Mouse (Mus musculus) lung, embryonic 14.5 days (tissue): ENCODE data around the gene Adad2. TPM values are rescaled to one million over a fixed set of nuclear protein-coding genes. Genes with fewer than 3 reads are reported as not detected.

Experiments used
- ATAC-seq: fragments of 200-750 bp; cut with Nextera tagmentation; 2 replicates; pipeline ENCODE4 v1.8.0; 2017; ENCODE audit warnings: mild to moderate bottlenecking, moderate TSS enrichment, moderate library complexity; ENCODE audit not compliant: insufficient read depth
- DNase-seq: peaks from one replicate; pipeline ENCODE4 v3.0.0-alpha.2; 2015
- H3K27ac ChIP-seq: fragments of 300-500 bp; sonication (generic); 2 replicates; pipeline ENCODE4 v1.5.1; 2014; ENCODE audit warnings: low read depth, mild to moderate bottlenecking, moderate library complexity
- H3K27me3 ChIP-seq: fragments of 300-500 bp; sonication (generic); 2 replicates; pipeline ENCODE4 v1.6.1; 2014; ENCODE audit warnings: low read length, control low read depth; ENCODE audit not compliant: insufficient read depth
- H3K36me3 ChIP-seq: fragments of 300-500 bp; sonication (generic); 2 replicates; pipeline ENCODE4 v1.6.1; 2014; ENCODE audit warnings: control low read depth; ENCODE audit not compliant: insufficient read depth
- H3K4me1 ChIP-seq: fragments of 300-500 bp; sonication (generic); 2 replicates; pipeline ENCODE4 v1.6.1; 2014; ENCODE audit warnings: antibody characterized with exemption, control low read depth; ENCODE audit not compliant: insufficient read depth
- H3K4me2 ChIP-seq: fragments of 300-500 bp; sonication (generic); 2 replicates; pipeline ENCODE4 v1.6.1; 2014; ENCODE audit warnings: mild to moderate bottlenecking
- H3K4me3 ChIP-seq: fragments of 300-500 bp; sonication (generic); 2 replicates; pipeline ENCODE4 v1.5.1; 2014; ENCODE audit warnings: low read depth, low read length
- H3K9ac ChIP-seq: fragments of 300-500 bp; sonication (generic); 2 replicates; pipeline ENCODE4 v1.6.1; 2014
- H3K9me3 ChIP-seq: fragments of 300-500 bp; sonication (generic); 2 replicates; pipeline ENCODE4 v1.6.1; 2016; ENCODE audit warnings: low read depth, low read length, control low read depth
- CTCF ChIP-seq: IDR thresholded peaks from 2 replicates; pipeline ENCODE4 v1.5.1; 2016; ENCODE audit warnings: antibody characterized with exemption, low read depth
- WGBS: fragments of 180-500 bp; shearing (Covaris S2); extraction: QIAGEN DNeasy Blood & Tissue Kit; methylation state at CpG from one replicate; pipeline ENCODE4 v1.1.7; 2014; 5-methylcytosine and 5-hydroxymethylcytosine counted together
- polyA plus RNA-seq: library from polyadenylated mRNA; unstranded; fragments of >200 nt; fragmentation: Nextera tagmentation; extraction: Ambion mirVana; gene quantifications from 2 replicates; pipeline ENCODE4 v1.2.1, GENCODE M21; 2014

The Adad2 gene
- polyA plus RNA-seq, 1 experiment from 2014 or later = not detected

- Histone ChIP-seq H3K36me3 (no peaks in the 10 kb centered on the region), H3K4me3 (peak within 1 kb of the TSS; percentile 64), H3K27me3 (peaks cover 20% of the 10 kb centered on the region), H3K27ac (no peak within 1 kb of the TSS), H3K9ac (peak within 1 kb of the TSS; percentile 55), H3K4me1 (no peaks in the 10 kb centered on the region), H3K4me2 (peak within 1 kb of the TSS; percentile 67), H3K9me3 (no peaks in the 10 kb centered on the region)
- DNase-seq (peak; percentile 95), ATAC-seq (peak; percentile 89)
- WGBS = under 1% methylated on average over 94 of the region's 97 CpGs
- no peak for TF ChIP-seq CTCF
Observed at GRCm38 (mm10) chr8:119574437-119575365, 37.8 kb upstream of the Adad2 start, which contains the start of the genes Hsdl1 and Dnaaf1. Gene Hsdl1 (minus strand): TSS chr8:119575183. Gene Dnaaf1 (plus strand): TSS chr8:119575235.

- TF ChIP-seq CTCF = no peak
- ATAC-seq = no peak
- peak overlapping the region; percentile 55 for H3K9ac ChIP-seq
- H3K4me1 ChIP-seq = no peaks in the 10 kb centered on the region
- H3K27ac ChIP-seq = no peak overlapping the region
- peaks cover 20% of the 10 kb centered on the region for H3K27me3 ChIP-seq
- H3K9me3 ChIP-seq = no peaks in the 10 kb centered on the region
- DNase-seq = no peak
- no peaks in the 10 kb centered on the region for H3K36me3 ChIP-seq
- H3K4me2 ChIP-seq = peak overlapping the region; percentile 67
- peak overlapping the region; percentile 64 for H3K4me3 ChIP-seq
- WGBS = under 1% methylated on average over 16 of the region's 16 CpGs
Observed at GRCm38 (mm10) chr8:119575366-119575726, 37.2 kb upstream of the Adad2 start.

GRCm38 (mm10) chr8:119579096-119579495 is 33.5 kb upstream of the Adad2 start:
- no peak overlapping the region for H3K9ac ChIP-seq
- H3K36me3 ChIP-seq = no peaks in the 10 kb centered on the region
- WGBS = 25% methylated on average over 13 of the region's 13 CpGs
- ATAC-seq (no peak), DNase-seq (no peak)
- no peaks in the 10 kb centered on the region for H3K9me3 ChIP-seq
- no peaks in the 10 kb centered on the region for H3K4me1 ChIP-seq
- H3K27ac ChIP-seq = no peak overlapping the region
- H3K4me2 ChIP-seq = no peak overlapping the region
- peaks cover 15% of the 10 kb centered on the region for H3K27me3 ChIP-seq
- no peak for TF ChIP-seq CTCF
- H3K4me3 ChIP-seq = no peak overlapping the region

GRCm38 (mm10) chr8:119580441-119581161 is 31.9 kb upstream of the Adad2 start:
- Histone ChIP-seq H3K9ac (no peak overlapping the region), H3K36me3 (no peaks in the 10 kb centered on the region), H3K4me2 (no peak overlapping the region), H3K4me1 (no peaks in the 10 kb centered on the region), H3K27ac (no peak overlapping the region), H3K4me3 (no peak overlapping the region), H3K27me3 (peaks cover 14% of the 10 kb centered on the region), H3K9me3 (no peaks in the 10 kb centered on the region)
- WGBS = 48% methylated on average over 5 of the region's 5 CpGs
- no peak for DNase-seq
- TF ChIP-seq CTCF = no peak
- no peak for ATAC-seq

- Histone ChIP-seq H3K27me3 (no peaks in the 10 kb centered on the region), H3K36me3 (no peaks in the 10 kb centered on the region), H3K27ac (no peak overlapping the region), H3K9ac (peak overlapping the region; percentile 46), H3K9me3 (no peaks in the 10 kb centered on the region), H3K4me3 (peak overlapping the region; percentile 37), H3K4me1 (no peaks in the 10 kb centered on the region), H3K4me2 (peak overlapping the region; percentile 63)
- TF ChIP-seq CTCF = no peak
- WGBS = 6% methylated on average over 22 of the region's 24 CpGs
- DNase-seq = peak; percentile 25
- 0 out of 2 replicates have a peak, but pooled peaks have one; percentile 24 for ATAC-seq
Observed at GRCm38 (mm10) chr8:119585901-119586300, 26.6 kb upstream of the Adad2 start.

- no peaks in the 10 kb centered on the region for H3K4me1 ChIP-seq
- ATAC-seq = no peak
- H3K27ac ChIP-seq = no peak overlapping the region
- H3K9ac ChIP-seq = no peak overlapping the region
- TF ChIP-seq CTCF = no peak
- no peaks in the 10 kb centered on the region for H3K27me3 ChIP-seq
- DNase-seq = no peak
- H3K36me3 ChIP-seq = no peaks in the 10 kb centered on the region
- H3K4me2 ChIP-seq = no peak overlapping the region
- no peak overlapping the region for H3K4me3 ChIP-seq
- no peaks in the 10 kb centered on the region for H3K9me3 ChIP-seq
- 54% methylated on average over 4 of the region's 4 CpGs for WGBS
Observed at GRCm38 (mm10) chr8:119588321-119588720, 24.2 kb upstream of the Adad2 start.

- Histone ChIP-seq H3K4me2 (no peak overlapping the region), H3K27me3 (no peaks in the 10 kb centered on the region), H3K4me1 (no peaks in the 10 kb centered on the region), H3K36me3 (no peaks in the 10 kb centered on the region), H3K27ac (no peak overlapping the region), H3K4me3 (no peak overlapping the region), H3K9me3 (no peaks in the 10 kb centered on the region), H3K9ac (no peak overlapping the region)
- TF ChIP-seq CTCF = no peak
- DNase-seq = no peak
- no peak for ATAC-seq
- WGBS = 18% methylated on average over 10 of the region's 10 CpGs
Observed at GRCm38 (mm10) chr8:119588844-119589243, 23.7 kb upstream of the Adad2 start.
